Mouse (Mus musculus): ENCODE data around the gene Olfr656.
A peak's percentile ranks its signal among the peaks of the same experiment; 100 is the strongest.

Gene Olfr656

GRCm38 (mm10) chr7:104613655-104614054 is at the start of gene Olfr656:
Olfr656 (plus strand) TSS chr7:104613955.
- no peak for DNase-seq

GRCm38 (mm10) chr7:104577014-104577413 is 36.7 kb upstream of the Olfr656 start, which contains the start of gene Olfr653:
Olfr653 (plus strand) TSS chr7:104577314.
- no peak for DNase-seq

- no peak for DNase-seq
Measured at GRCm38 (mm10) chr7:104580846-104581245, 32.9 kb upstream of the Olfr656 start.

GRCm38 (mm10) chr7:104581429-104581828 is 32.3 kb upstream of the Olfr656 start:
- no peak for DNase-seq

- no peak for DNase-seq
Measured at GRCm38 (mm10) chr7:104586725-104587124, 27.0 kb upstream of the Olfr656 start, which contains the start of gene Olfr654. Olfr654 (plus strand) TSS chr7:104587025.

DNA sequence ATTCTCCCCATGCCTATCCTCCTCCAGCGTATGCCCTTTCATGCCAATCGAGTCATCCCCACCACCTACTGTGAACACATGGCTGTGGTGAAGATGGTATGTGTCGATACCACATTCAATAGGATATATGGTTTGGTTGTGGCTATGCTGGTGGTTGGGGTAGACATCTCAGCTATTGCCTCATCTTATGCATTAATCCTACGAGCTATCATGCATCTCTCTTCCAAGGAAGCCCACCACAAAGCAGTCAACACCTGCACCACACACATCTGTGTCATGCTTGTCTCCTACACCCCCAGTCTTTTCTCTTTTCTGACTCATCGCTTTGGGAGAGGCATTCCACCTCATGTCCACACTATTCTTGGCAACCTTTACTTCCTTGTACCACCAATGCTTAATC is 25.5 kb upstream of the Olfr656 start:
- no peak for DNase-seq

DNA sequence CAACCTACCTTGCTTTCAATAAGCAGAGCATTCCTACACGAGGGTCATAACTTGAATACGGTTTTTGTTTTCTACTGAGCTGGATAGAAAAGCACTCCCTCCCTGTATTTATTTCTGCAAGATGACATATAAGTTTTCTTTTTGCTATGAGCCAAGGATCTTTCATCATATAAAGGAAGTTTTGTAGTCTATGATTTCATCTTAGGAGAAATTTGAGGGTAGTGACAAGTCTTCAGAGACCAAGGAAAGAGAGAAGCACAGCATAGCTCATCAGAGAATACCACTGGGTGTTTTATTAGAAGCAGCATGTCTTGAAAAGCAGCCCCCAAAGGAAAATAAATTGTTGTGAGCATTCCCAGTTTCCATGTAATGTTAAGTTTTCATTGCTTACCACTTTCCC is 12.1 kb upstream of the Olfr656 start, which contains the start of gene Olfr655:
TSS of gene Olfr655 (minus strand) at position 101 of the 400 bp plus-strand sequence.
- DNase-seq = no peak

GRCm38 (mm10) chr7:104603173-104603572 is 10.6 kb upstream of the Olfr656 start:
- no peak for DNase-seq

DNA sequence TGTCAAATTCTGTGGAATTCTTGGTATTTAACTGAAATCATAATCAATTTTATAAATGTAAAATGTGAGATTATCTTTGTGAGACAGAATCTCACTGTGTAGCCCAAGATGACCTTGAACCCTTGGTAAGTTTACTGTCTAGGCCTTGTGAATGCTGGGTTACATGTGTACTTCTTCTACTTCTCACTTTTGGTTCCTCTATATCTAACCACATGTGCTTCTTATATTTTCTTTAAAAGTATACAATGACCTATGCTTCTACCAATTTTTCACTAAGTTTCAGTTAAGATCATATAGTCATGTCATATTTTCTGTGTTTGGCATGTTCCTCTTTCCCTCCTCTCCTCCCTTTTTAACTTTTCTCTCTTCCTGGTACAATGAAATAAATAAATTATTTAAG is 9.0 kb upstream of the Olfr656 start:
- DNase-seq = no peak

DNA sequence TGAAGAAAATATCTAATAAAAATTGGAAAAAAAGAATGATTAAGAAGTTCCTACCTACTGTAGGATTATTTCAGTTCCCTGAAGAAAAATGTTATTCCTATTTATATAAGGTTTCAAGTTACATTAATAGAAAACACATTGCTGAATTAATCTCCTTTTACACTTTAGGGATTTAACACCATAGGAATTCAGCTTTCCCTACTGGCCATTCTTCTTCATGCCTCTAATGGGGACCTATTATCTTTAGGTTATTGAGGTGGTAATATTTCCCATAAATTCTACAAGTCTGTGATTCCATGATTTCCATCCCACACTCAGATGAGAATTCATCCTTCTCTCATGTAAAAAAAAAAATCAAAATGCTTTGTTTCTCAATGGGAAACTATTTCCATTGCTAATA is 10.7 kb downstream of the Olfr656 start, which contains the start of gene Olfr657:
TSS of gene Olfr657 (plus strand) at position 301 of the 400 bp plus-strand sequence.
- no peak for DNase-seq

GRCm38 (mm10) chr7:104646841-104647482 is 33.2 kb downstream of the Olfr656 start, which contains the start of gene Olfr658:
Olfr658 (minus strand) TSS chr7:104647305.
- DNase-seq = peak; percentile 3 to 4

DNA sequence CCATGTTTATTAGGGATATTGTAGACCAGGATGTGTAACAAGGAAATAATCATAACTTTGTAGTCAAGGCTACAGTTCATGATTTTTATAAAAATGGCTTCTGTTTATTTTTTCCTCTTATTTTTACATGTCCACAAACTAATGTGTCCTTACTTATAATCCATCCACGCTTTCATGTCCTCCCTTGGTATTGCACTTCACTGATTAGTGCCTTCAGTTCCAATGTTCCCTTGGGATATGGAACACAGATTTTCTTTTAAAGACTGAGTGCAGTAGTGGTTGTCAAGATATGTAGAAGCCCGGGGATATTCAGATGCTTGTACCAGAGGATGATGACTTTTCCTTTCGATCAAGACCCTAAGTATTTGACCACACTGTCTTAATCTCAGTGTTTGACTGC is 52.7 kb downstream of the Olfr656 start, which contains the start of gene Olfr659:
TSS of gene Olfr659 (plus strand) at position 301 of the 400 bp plus-strand sequence.
- DNase-seq = no peak

Measured in cerebellum, adult 18-20 months (tissue).